Mouse (Mus musculus) heart, adult 2 months (tissue): ENCODE measurements around the gene Sco1. TPM values are rescaled to one million over a fixed set of nuclear protein-coding genes. Genes with fewer than 3 reads are reported as not detected.

ENCODE experiments used
- DNase-seq, 2 experiments: peaks; one replicate each; pipeline ENCODE4 v3.0.0; 2021
- H3K27ac ChIP-seq: fragments of 200-600 bp; 2 replicates; pipeline ENCODE4 v1.8.1; 2022
- H3K27me3 ChIP-seq: fragments of 200-500 bp; 2 replicates; pipeline ENCODE4 v1.6.1; 2012; ENCODE audit warnings: mild to moderate bottlenecking, low read length, inconsistent platforms, mixed read lengths; ENCODE audit not compliant: control insufficient read depth, insufficient read depth
- H3K36me3 ChIP-seq: fragments of 200-500 bp; 2 replicates; pipeline ENCODE4 v1.6.1; 2012; ENCODE audit warnings: low read length, inconsistent platforms; ENCODE audit not compliant: control insufficient read depth, insufficient read depth
- H3K4me1 ChIP-seq: fragments of 200-500 bp; 2 replicates; pipeline ENCODE4 v1.6.1; 2011; ENCODE audit warnings: low read length; ENCODE audit not compliant: control insufficient read depth, insufficient read depth
- H3K4me3 ChIP-seq: fragments of 200-600 bp; 2 replicates; pipeline ENCODE4 v1.8.1; 2022
- H3K79me2 ChIP-seq: fragments of 200-500 bp; replicated peaks from 2 replicates; pipeline ENCODE4 v1.6.1; 2012; ENCODE audit warnings: mild to moderate bottlenecking, inconsistent platforms, low read length, moderate library complexity, mixed read lengths; ENCODE audit not compliant: control insufficient read depth, insufficient read depth
- H3K9ac ChIP-seq: fragments of 200-500 bp; 2 replicates; pipeline ENCODE4 v1.6.1; 2012; ENCODE audit warnings: low read depth, mild to moderate bottlenecking, control low read depth, inconsistent platforms, low read length, mixed read lengths
- CTCF ChIP-seq: fragments of 200-600 bp; IDR thresholded peaks from 2 replicates; pipeline ENCODE4 v1.8.1; 2022; ENCODE audit warnings: antibody characterized with exemption, mild to moderate bottlenecking, moderate library complexity
- EP300 ChIP-seq: fragments of 200-500 bp; IDR thresholded peaks from 2 replicates; pipeline ENCODE4 v1.6.1; 2011; ENCODE audit warnings: low read depth, low read length, control low read depth; ENCODE audit not compliant: insufficient read depth
- POLR2A ChIP-seq: fragments of 200-500 bp; IDR thresholded peaks from 2 replicates; pipeline ENCODE4 v1.6.1; 2011; ENCODE audit warnings: mild to moderate bottlenecking, low read depth, low read length, control low read depth; ENCODE audit not compliant: insufficient read depth
- WGBS: fragments of 180-500 bp; shearing (Covaris S2); methylation state at CpG from one replicate; pipeline ENCODE4 v1.1.7; 2018; 5-methylcytosine and 5-hydroxymethylcytosine counted together
- intact Hi-C: fragments of 180-260 bp; cut with DNase I; formaldehyde crosslinking; loops from one replicate; pipeline ENCODE4 v1.15.1; 2025
- polyA plus RNA-seq: library from polyadenylated mRNA; depleted of rRNA; stranded (reverse); fragments of >200 nt; gene quantifications from 2 replicates; pipeline ENCODE4 v1.2.3, GENCODE M21; 2012
- total RNA-seq, 2 experiments: library from RNA; stranded (reverse); gene quantifications; 2 replicates each; pipeline ENCODE4 v1.2.3; 2021

Gene Sco1
- total and polyA plus RNA-seq, 3 experiments, result 7.8 to 20.1 (median 18.3) TPM

- intact Hi-C loops, result no loop called here
- Histone ChIP-seq H3K9ac (no peak overlapping the region), H3K4me1 (no peaks in the 10 kb centered on the region), H3K4me3 (no peak overlapping the region), H3K27me3 (no peaks in the 10 kb centered on the region), H3K36me3 (no peaks in the 10 kb centered on the region; the same call in 1 of the 2 replicates), H3K79me2 (no peaks in the 10 kb centered on the region; the same call in 1 of the 2 replicates), H3K27ac (no peak overlapping the region)
- DNase-seq, result no peak
- TF ChIP-seq CTCF (no peak), POLR2A (no peak), EP300 (no peak)
- WGBS, result 87% methylated on average over 3 of the region's 3 CpGs
Measured at GRCm38 (mm10) chr11:67062726-67063125, 10.3 kb downstream of the Sco1 start.

GRCm38 (mm10) chr11:67067741-67068140 lies 15.3 kb downstream of the Sco1 start:
- no peaks in the 10 kb centered on the region for H3K4me1 ChIP-seq
- H3K9ac ChIP-seq, result no peak overlapping the region
- no peak overlapping the region for H3K27ac ChIP-seq
- intact Hi-C loops, result no loop called here
- no peaks in the 10 kb centered on the region for H3K27me3 ChIP-seq
- TF ChIP-seq CTCF (no peak), EP300 (no peak), POLR2A (no peak)
- H3K4me3 ChIP-seq, result no peak overlapping the region
- WGBS, result 84% methylated on average over 3 of the region's 3 CpGs
- H3K36me3 ChIP-seq, result no peaks in the 10 kb centered on the region
- no peaks in the 10 kb centered on the region for H3K79me2 ChIP-seq
- DNase-seq, result no peak

GRCm38 (mm10) chr11:67072615-67073130 lies 20.2 kb downstream of the Sco1 start:
- Histone ChIP-seq H3K79me2 (no peaks in the 10 kb centered on the region), H3K36me3 (no peaks in the 10 kb centered on the region), H3K9ac (no peak overlapping the region), H3K4me1 (no peaks in the 10 kb centered on the region), H3K27me3 (no peaks in the 10 kb centered on the region), H3K27ac (no peak overlapping the region), H3K4me3 (no peak overlapping the region)
- TF ChIP-seq CTCF, result no peak
- TF ChIP-seq EP300, result no peak
- no peak for TF ChIP-seq POLR2A
- intact Hi-C loops, result no loop called here
- WGBS, result 42% methylated on average over 15 of the region's 15 CpGs
- no peak for DNase-seq

GRCm38 (mm10) chr11:67075036-67075435 lies 22.6 kb downstream of the Sco1 start:
- no peaks in the 10 kb centered on the region for H3K79me2 ChIP-seq
- no peak overlapping the region for H3K4me3 ChIP-seq
- no peaks in the 10 kb centered on the region for H3K36me3 ChIP-seq
- H3K27ac ChIP-seq, result no peak overlapping the region
- WGBS, result 45% methylated on average over 3 of the region's 3 CpGs
- no peaks in the 10 kb centered on the region; the same call in 1 of the 2 replicates for H3K4me1 ChIP-seq
- H3K27me3 ChIP-seq, result no peaks in the 10 kb centered on the region
- no peak overlapping the region for H3K9ac ChIP-seq
- intact Hi-C loops, result no loop called here
- DNase-seq, result no peak
- TF ChIP-seq POLR2A, result no peak

- TF ChIP-seq EP300 (no peak), POLR2A (no peak), CTCF (no peak)
- Histone ChIP-seq H3K36me3 (no peaks in the 10 kb centered on the region), H3K27me3 (no peaks in the 10 kb centered on the region), H3K27ac (no peak overlapping the region), H3K9ac (no peak overlapping the region), H3K79me2 (no peaks in the 10 kb centered on the region), H3K4me3 (no peak overlapping the region), H3K4me1 (no peaks in the 10 kb centered on the region; the same call in 1 of the 2 replicates)
- intact Hi-C loops, result no loop called here
- DNase-seq, result no peak
- 86% methylated on average over 5 of the region's 5 CpGs for WGBS
Measured at GRCm38 (mm10) chr11:67076781-67077180, 24.3 kb downstream of the Sco1 start.

- Histone ChIP-seq H3K9ac (no peak overlapping the region), H3K27ac (no peak overlapping the region), H3K4me3 (no peak overlapping the region), H3K4me1 (no peaks in the 10 kb centered on the region; the same call in 1 of the 2 replicates), H3K79me2 (no peaks in the 10 kb centered on the region), H3K27me3 (no peaks in the 10 kb centered on the region), H3K36me3 (no peaks in the 10 kb centered on the region)
- WGBS, result 55% methylated on average over 3 of the region's 3 CpGs
- TF ChIP-seq EP300 (no peak), CTCF (no peak), POLR2A (no peak)
- DNase-seq, result no peak
- intact Hi-C loops, result no loop called here
Measured at GRCm38 (mm10) chr11:67077435-67077834, 25.0 kb downstream of the Sco1 start.
